Mouse (Mus musculus): ENCODE results near the gene Ywhag. TPM values are rescaled to one million over a fixed set of nuclear protein-coding genes. Genes with fewer than 3 reads are reported as not detected.

Ywhag gene
- 100 to 1,000 TPM; 183 to 200 TPM for total RNA-seq (2023)

DNA sequence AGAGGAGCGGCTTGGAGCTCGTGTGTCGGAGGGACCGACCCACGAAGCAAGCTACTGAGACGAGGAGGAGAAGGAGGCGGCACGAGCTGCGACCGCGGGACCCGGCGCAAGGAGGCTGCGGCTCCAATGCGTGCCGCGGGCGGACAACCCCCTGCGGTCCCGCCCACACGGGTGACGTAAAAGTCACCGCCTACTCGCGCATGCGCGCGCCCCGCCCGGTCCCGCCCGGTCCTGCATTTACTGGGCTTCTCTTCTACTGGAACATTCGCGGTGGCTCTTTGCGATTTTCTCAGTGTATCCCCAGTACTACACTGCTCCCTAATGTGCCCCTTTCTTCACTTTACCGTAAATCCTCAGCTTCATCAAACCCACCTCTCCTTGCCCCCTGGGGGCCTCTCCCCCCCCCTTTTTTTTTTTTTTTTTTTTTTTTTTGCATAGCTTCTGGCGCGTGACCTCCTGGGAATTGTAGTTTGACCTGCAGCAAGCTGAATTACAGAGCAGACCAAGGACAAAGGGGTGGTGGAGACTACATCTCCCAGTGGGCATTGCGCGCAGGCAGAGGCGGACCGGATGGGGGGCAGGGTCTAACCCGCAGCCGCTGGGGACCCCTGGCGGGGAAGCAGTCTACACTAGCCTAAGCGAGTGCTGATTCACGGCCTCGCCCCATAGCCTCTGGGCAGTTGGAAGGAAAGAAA is at the start of gene Ywhag:
Gene Ywhag, minus strand, starts transcription at position 136 of the 695 bp plus-strand sequence.

DNA sequence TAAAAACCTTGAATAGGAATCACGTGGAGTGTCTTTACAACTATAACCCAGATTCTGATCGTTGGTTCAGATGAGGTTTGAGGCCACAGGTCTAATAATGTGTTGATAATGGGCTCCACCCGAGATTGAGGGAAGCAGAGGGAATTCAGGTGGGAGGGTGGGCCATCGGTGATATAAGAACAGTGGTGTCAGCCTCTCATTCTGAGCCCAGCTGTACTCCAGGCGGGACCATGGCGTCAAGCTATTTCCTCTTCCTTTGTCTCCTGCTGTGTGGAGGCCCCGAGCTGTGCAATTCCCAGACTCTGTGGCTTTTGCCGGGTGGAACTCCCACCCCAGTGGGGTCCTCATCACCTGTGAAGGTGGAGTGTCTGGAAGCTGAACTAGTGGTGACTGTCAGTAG is 45.5 kb upstream of the Ywhag start, which contains the start of gene Zp3:
Gene Zp3, plus strand, starts transcription at position 196 of the 400 bp plus-strand sequence.

DNA sequence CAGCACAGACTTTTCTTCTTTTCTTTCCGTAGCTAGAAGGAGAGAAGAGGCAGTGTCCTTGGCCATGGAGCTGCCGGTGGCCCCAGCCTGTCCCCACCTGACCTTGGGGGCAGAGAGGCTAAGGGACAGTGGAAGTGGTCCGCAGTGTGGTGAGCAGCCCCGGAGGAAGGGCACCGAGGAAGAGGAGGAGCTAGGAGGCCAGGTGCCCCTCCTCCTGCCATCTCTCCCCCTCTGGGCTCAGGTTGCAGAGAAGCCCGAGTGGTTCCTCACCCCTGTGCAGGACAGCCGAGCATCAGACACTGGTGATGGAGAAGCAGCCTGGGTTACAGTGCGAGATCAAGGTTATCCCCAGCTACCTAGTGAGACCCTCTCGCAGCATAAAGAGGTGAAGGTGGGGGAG is 39.9 kb upstream of the Ywhag start, which contains the start of gene Ssc4d:
Gene Ssc4d, minus strand, starts transcription at position 167 of the 400 bp plus-strand sequence.

DNA sequence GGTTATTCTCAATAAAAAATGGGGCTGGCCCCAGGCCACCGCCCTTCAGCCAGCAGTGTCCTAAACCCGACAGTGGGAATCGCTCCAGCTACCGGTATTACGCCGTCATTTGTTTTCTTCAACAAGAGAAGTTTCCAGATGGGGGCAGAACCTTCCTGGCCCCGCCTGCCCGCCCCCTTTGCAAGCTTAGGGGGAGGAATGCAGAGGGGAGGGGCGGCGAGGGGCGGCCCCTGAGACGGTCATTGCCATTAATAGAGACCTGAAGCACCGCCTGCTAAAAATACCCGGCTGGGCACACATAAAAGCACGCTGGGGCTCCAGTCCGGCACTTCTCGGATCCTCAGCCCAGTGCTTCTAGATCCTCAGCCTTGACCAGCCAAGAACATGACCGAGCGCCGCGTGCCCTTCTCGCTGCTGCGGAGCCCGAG is 46.7 kb downstream of the Ywhag start, which contains the start of gene Hspb1:
Gene Hspb1, plus strand, starts transcription at position 245 of the 428 bp plus-strand sequence.

Other genes with a start within 250 kb of the Ywhag start
- gene Tmem120a, start 190.2 kb downstream of the Ywhag start, total RNA-seq (2023): 10 to 100 TPM; 11.6 to 12.8 TPM
- gene Styxl1, start 156.2 kb downstream of the Ywhag start, total RNA-seq (2023): under 1 TPM in 1 of 2 experiments, not detected in 1; 0.73 TPM
- gene Mdh2, start 156.1 kb downstream of the Ywhag start, total RNA-seq (2023): 100 to 1,000 TPM; 191 to 197 TPM
- gene Srrm3, start 127.7 kb downstream of the Ywhag start, total RNA-seq (2023): not detected
- 1 to 10 TPM; 1.8 to 1.9 TPM for gene Hspb1, start 46.7 kb downstream of the Ywhag start, total RNA-seq (2023)
- gene Ssc4d, start 39.9 kb upstream of the Ywhag start, total RNA-seq (2023): 1 to 10 TPM; 1.7 to 2.4 TPM
- not detected for gene Zp3, start 45.5 kb upstream of the Ywhag start, total RNA-seq (2023)
- 10 to 100 TPM; 24.5 to 26.7 TPM for gene Dtx2, start 60.2 kb upstream of the Ywhag start, total RNA-seq (2023)
- 1 to 10 TPM; 1.2 to 1.4 TPM for gene Upk3b, start 103.9 kb upstream of the Ywhag start, total RNA-seq (2023)
- gene Upk3bl, start 119.9 kb upstream of the Ywhag start, total RNA-seq (2023): not detected
- gene Rasa4, start 149.3 kb upstream of the Ywhag start, total RNA-seq (2023): 100 to 1,000 TPM; 180 to 213 TPM
- 10 to 100 TPM; 64.1 to 69.2 TPM for gene Polr2j, start 182.0 kb upstream of the Ywhag start, total RNA-seq (2023)
- 10 to 100 TPM; 39.1 to 40.0 TPM for gene Lrwd1, start 201.5 kb upstream of the Ywhag start, total RNA-seq (2023)
- 10 to 100 TPM; 10.4 to 11.6 TPM for gene Alkbh4, start 201.5 kb upstream of the Ywhag start, total RNA-seq (2023)
- 10 to 100 TPM; 43.0 to 46.5 TPM for gene Orai2, start 236.1 kb upstream of the Ywhag start, total RNA-seq (2023)

Data from monocyte, adult 59 days (primary cell).